Mouse (Mus musculus) small intestine, adult 2 months (tissue): ENCODE measurements around the gene Chmp6. TPM values are rescaled to one million over a fixed set of nuclear protein-coding genes. Genes with fewer than 3 reads are reported as not detected.

ENCODE experiments used
- H3K27ac ChIP-seq: fragments of 200-500 bp; 2 replicates; pipeline ENCODE4 v1.5.1; 2012; ENCODE audit warnings: low read depth, low read length, control low read depth, inconsistent platforms; ENCODE audit not compliant: insufficient read depth
- H3K27me3 ChIP-seq: fragments of 200-500 bp; 2 replicates; pipeline ENCODE4 v1.6.1; 2012; ENCODE audit warnings: mild to moderate bottlenecking, moderate library complexity, low read length, inconsistent platforms; ENCODE audit not compliant: control insufficient read depth, insufficient read depth
- H3K36me3 ChIP-seq: fragments of 200-500 bp; 2 replicates; pipeline ENCODE4 v1.6.1; 2012; ENCODE audit warnings: mild to moderate bottlenecking, low read length, control low read depth, inconsistent platforms; ENCODE audit not compliant: control insufficient read depth, insufficient read depth
- H3K4me1 ChIP-seq: fragments of 200-500 bp; 2 replicates; pipeline ENCODE4 v1.6.1; 2012; ENCODE audit warnings: low read length, inconsistent platforms, mixed read lengths; ENCODE audit not compliant: control insufficient read depth, insufficient read depth, insufficient read length
- H3K4me3 ChIP-seq: fragments of 200-500 bp; 2 replicates; pipeline ENCODE4 v1.5.1; 2012; ENCODE audit warnings: low read depth, mild to moderate bottlenecking, control low read depth, inconsistent platforms, low read length, moderate library complexity
- CTCF ChIP-seq: fragments of 200-500 bp; IDR thresholded peaks from 2 replicates; pipeline ENCODE4 v1.5.1; 2012; ENCODE audit warnings: low read depth, mild to moderate bottlenecking, control low read depth, inconsistent platforms, low read length, moderate library complexity, mixed read lengths; ENCODE audit not compliant: insufficient replicate concordance, insufficient read length; ENCODE audit errors: extremely low read depth
- POLR2A ChIP-seq: fragments of 200-500 bp; IDR thresholded peaks from 2 replicates; pipeline ENCODE4 v1.6.1; 2012; ENCODE audit warnings: low read depth, mild to moderate bottlenecking, control low read depth, inconsistent platforms, low read length, moderate library complexity
- WGBS: fragments of 180-500 bp; shearing (Covaris S2); methylation state at CpG from one replicate; pipeline ENCODE4 v1.1.7; 2018; 5-methylcytosine and 5-hydroxymethylcytosine counted together
- polyA plus RNA-seq: library from polyadenylated mRNA; depleted of rRNA; stranded (reverse); fragments of >200 nt; gene quantifications from 2 replicates; pipeline ENCODE4 v1.2.3, GENCODE M21; 2012

The Chmp6 gene
- polyA plus RNA-seq, 1 experiment = 137 TPM

- Histone ChIP-seq H3K4me3 (no peak overlapping the region), H3K36me3 (no peaks in the 10 kb centered on the region), H3K27ac (no peak overlapping the region), H3K27me3 (no peaks in the 10 kb centered on the region), H3K4me1 (peaks cover 24% of the 10 kb centered on the region)
- WGBS = 74% methylated on average over 12 of the region's 12 CpGs
- no peak for TF ChIP-seq CTCF
- TF ChIP-seq POLR2A = no peak
Measured at GRCm38 (mm10) chr11:119937216-119937615, 24.0 kb downstream of the Chmp6 start.

- Histone ChIP-seq H3K27me3 (no peaks in the 10 kb centered on the region), H3K4me3 (no peak overlapping the region), H3K4me1 (peaks cover 23% of the 10 kb centered on the region), H3K27ac (no peak overlapping the region), H3K36me3 (no peaks in the 10 kb centered on the region)
- no peak for TF ChIP-seq POLR2A
- no peak for TF ChIP-seq CTCF
- WGBS = 78% methylated on average over 19 of the region's 19 CpGs
Measured at GRCm38 (mm10) chr11:119937772-119938502, 24.7 kb downstream of the Chmp6 start.

GRCm38 (mm10) chr11:119939073-119939710 is 26.0 kb downstream of the Chmp6 start:
- Histone ChIP-seq H3K4me1 (peaks cover 18% of the 10 kb centered on the region), H3K27ac (no peak overlapping the region), H3K27me3 (no peaks in the 10 kb centered on the region), H3K36me3 (no peaks in the 10 kb centered on the region), H3K4me3 (no peak overlapping the region)
- WGBS = 41% methylated on average over 8 of the region's 8 CpGs
- no peak for TF ChIP-seq CTCF
- TF ChIP-seq POLR2A = no peak

- TF ChIP-seq CTCF (no peak), POLR2A (no peak)
- Histone ChIP-seq H3K27ac (no peak overlapping the region), H3K27me3 (no peaks in the 10 kb centered on the region), H3K4me1 (peaks cover 18% of the 10 kb centered on the region), H3K36me3 (no peaks in the 10 kb centered on the region), H3K4me3 (no peak overlapping the region)
- 79% methylated on average over 4 of the region's 4 CpGs for WGBS
Measured at GRCm38 (mm10) chr11:119939711-119940106, 26.5 kb downstream of the Chmp6 start.

- H3K27me3 ChIP-seq = no peaks in the 10 kb centered on the region
- H3K4me1 ChIP-seq = peaks cover 22% of the 10 kb centered on the region
- 94% methylated on average over 11 of the region's 11 CpGs for WGBS
Measured at GRCm38 (mm10) chr11:119940142-119940541, 26.9 kb downstream of the Chmp6 start.

GRCm38 (mm10) chr11:119941794-119942193 is 28.6 kb downstream of the Chmp6 start:
- Histone ChIP-seq H3K4me1 (peaks cover 29% of the 10 kb centered on the region), H3K27ac (no peak overlapping the region), H3K36me3 (no peaks in the 10 kb centered on the region), H3K27me3 (no peaks in the 10 kb centered on the region), H3K4me3 (peak overlapping the region; percentile 77)
- WGBS = 13% methylated on average over 8 of the region's 8 CpGs
- no peak for TF ChIP-seq POLR2A
- no peak for TF ChIP-seq CTCF

More at GRCm38 (mm10) chr11:119940142-119940541, 26.9 kb downstream of the Chmp6 start:
- H3K4me3 ChIP-seq = no peak overlapping the region
- H3K27ac ChIP-seq = no peak overlapping the region
- TF ChIP-seq CTCF (no peak), POLR2A (no peak)
- no peaks in the 10 kb centered on the region for H3K36me3 ChIP-seq

GRCm38 (mm10) chr11:119942201-119942726 is 29.0 kb downstream of the Chmp6 start:
- WGBS = 1% methylated on average over 43 of the region's 43 CpGs
- Histone ChIP-seq H3K27ac (no peak overlapping the region), H3K27me3 (no peaks in the 10 kb centered on the region), H3K4me1 (peaks cover 29% of the 10 kb centered on the region), H3K4me3 (peak overlapping the region; percentile 77), H3K36me3 (no peaks in the 10 kb centered on the region)
- no peak for TF ChIP-seq POLR2A
- no peak for TF ChIP-seq CTCF
